Mouse (Mus musculus) neutrophil, adult 59 days (primary cell): ENCODE measurements around the gene Adamtsl4. TPM values are rescaled to one million over a fixed set of nuclear protein-coding genes. Genes with fewer than 3 reads are reported as not detected.

ENCODE experiments used
- total RNA-seq, 2 experiments: library from RNA; stranded (reverse); gene quantifications; 1 replicate in 1 of 2; 2 replicates in 1 of 2; pipeline ENCODE4 v1.2.4; 2023

The Adamtsl4 gene
- total RNA-seq = 1 to 10 TPM; 3.8 to 4.1 TPM

DNA sequence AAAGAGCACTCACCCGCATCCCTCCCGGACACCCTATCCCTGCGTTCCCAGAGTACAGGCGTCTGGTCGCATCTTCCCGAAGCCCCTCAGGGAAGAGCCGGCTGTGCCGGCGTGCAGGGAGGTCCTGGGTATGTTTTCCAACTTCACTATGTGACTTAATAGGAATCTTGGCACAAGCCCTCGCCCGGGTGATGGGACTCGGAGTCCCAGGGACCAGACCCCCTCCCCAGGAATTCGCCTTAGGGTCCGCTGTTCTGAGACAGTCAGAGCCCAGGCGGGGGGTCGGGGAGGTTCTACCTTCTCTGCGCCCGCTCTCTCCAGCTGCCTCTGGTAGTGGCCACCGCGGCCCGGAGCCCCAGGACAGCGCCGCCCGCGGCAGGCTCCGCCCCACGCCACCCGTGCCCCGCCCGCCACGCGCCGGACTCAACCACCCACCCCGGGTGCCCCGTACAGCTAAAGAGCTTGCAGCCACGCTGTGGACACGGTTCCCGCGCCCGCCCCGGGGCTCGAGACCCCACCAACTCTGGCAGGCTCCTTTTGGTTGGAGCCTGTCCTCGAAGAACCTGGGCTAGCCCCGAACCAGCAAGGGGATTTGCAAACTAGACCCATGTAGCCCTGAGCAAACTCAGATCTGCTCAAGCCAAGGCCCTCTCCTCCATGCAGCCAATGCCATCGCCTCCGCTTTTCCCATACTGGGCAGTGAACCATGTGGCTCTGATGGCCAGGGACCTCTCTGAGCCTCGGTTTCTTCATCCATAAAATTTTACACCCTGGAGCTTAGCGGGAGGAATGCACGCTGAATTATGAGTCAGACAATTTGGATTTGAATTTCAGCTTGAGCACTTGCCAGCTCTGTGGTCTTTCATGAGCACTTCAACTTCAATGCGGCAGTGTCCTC, at the start of gene Adamtsl4:
Gene Adamtsl4, minus strand, starts transcription at position 394 of the 898 bp plus-strand sequence.

DNA sequence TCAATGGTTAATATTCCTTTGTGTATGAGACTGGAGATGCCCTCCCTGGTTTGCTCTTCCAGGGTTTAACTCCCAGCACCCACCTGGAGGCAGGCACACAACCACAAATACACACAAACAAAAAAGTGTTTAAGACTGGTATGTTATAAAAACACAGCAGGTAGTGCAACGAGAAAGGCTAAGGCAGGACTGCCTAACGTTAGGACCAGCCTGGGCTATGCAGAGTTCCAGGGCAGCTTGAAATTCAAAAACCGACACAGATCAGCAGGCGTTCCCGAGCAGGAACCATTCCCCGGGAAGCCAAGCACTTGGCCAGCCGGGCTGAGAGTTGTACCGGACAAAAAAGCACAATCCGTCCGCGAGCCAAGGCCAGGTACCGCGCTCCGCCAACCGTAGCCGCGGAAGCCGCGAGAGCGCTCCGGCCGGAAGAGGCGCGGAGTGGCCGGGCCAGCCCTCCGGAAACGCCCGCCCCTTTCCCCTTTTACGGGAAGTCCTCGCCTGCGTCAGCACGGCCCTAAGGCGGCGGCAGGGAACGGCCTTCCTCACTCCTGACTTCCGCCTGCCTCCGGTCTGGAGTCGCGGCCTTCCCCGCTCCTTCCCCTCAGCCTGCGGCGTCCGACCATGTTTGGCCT, 29.4 kb downstream of the Adamtsl4 start, which contains the start of gene Mcl1:
Gene Mcl1, plus strand, starts transcription at position 553 of the 632 bp plus-strand sequence.

Other genes with a start within 250 kb of the Adamtsl4 start
- under 1 TPM; 0.75 to 0.78 TPM for gene Ctsk, start 188.7 kb downstream of the Adamtsl4 start, total RNA-seq
- 100 to 1,000 TPM; 172 to 255 TPM for gene Ctss, start 161.1 kb downstream of the Adamtsl4 start, total RNA-seq
- gene Hormad1, start 128.2 kb downstream of the Adamtsl4 start, total RNA-seq = not detected
- 10 to 100 TPM; 21.8 to 26.4 TPM for gene Golph3l, start 99.0 kb downstream of the Adamtsl4 start, total RNA-seq
- gene Ensa, start 62.9 kb downstream of the Adamtsl4 start, total RNA-seq = 10 to 100 TPM; 78.5 to 78.8 TPM
- 100 to 1,000 TPM; 613 to 697 TPM for gene Mcl1, start 29.1 kb downstream of the Adamtsl4 start, total RNA-seq
- gene Ecm1, start 51.7 kb upstream of the Adamtsl4 start, total RNA-seq = 1 to 10 TPM; 5.5 to 9.6 TPM
- 10 to 100 TPM; 19.9 to 21.2 TPM for gene Tars2, start 72.3 kb upstream of the Adamtsl4 start, total RNA-seq
- 10 to 100 TPM; 44.0 to 56.5 TPM for gene Rprd2, start 130.9 kb upstream of the Adamtsl4 start, total RNA-seq
- gene Prpf3, start 168.0 kb upstream of the Adamtsl4 start, total RNA-seq = 10 to 100 TPM; 25.2 to 27.4 TPM
- gene Mrps21, start 183.6 kb upstream of the Adamtsl4 start, total RNA-seq = 100 to 1,000 TPM; 115 to 129 TPM
- 10 to 100 TPM in 1 of 2 experiments, 1 to 10 TPM in 1; 8.7 to 12.9 TPM for gene Ciart, start 194.3 kb upstream of the Adamtsl4 start, total RNA-seq
- gene BC028528, start 204.1 kb upstream of the Adamtsl4 start, total RNA-seq = 10 to 100 TPM; 32.4 to 37.1 TPM
- gene Aph1a, start 206.1 kb upstream of the Adamtsl4 start, total RNA-seq = 10 to 100 TPM; 60.7 to 67.1 TPM
- gene Car14, start 216.8 kb upstream of the Adamtsl4 start, total RNA-seq = not detected
- 10 to 100 TPM; 76.6 to 90.5 TPM for gene Anp32e, start 241.3 kb upstream of the Adamtsl4 start, total RNA-seq